Comparison of ENCODE assay signal across 8 mouse cellular contexts in genomic region chr17:73770964-73771363, GRCm38 (mm10). TPM values are rescaled to one million over a fixed set of nuclear protein-coding genes. Genes with fewer than 3 reads are reported as not detected.
DNase-seq lines count a peak whose midpoint lies in the region; ATAC-seq lines count a peak whose summit lies in the region.

No protein-coding gene starts in this region.

- H3K4me1 ChIP-seq in hindbrain, embryonic 11.5 days (replicated peaks; ENCODE audit: control insufficient read depth, insufficient read depth, low read length): no peaks in the 10 kb centered on the region
- peaks cover 7% of the 10 kb centered on the region; the same call in 1 of the 2 replicates for H3K4me1 ChIP-seq in neural tube, embryonic 12.5 days

- no peak overlapping the region for H3K4me3 ChIP-seq in hindbrain, embryonic 11.5 days (ENCODE audit: low read depth, low read length)
- no peak overlapping the region for H3K4me3 ChIP-seq in neural tube, embryonic 12.5 days

- H3K27ac ChIP-seq in hindbrain, embryonic 11.5 days (ENCODE audit: low read depth, low read length): no peak overlapping the region
- no peak overlapping the region for H3K27ac ChIP-seq in neural tube, embryonic 12.5 days

- H3K9ac ChIP-seq in hindbrain, embryonic 11.5 days (ENCODE audit: low read depth, low read length): no peak overlapping the region
- no peak overlapping the region for H3K9ac ChIP-seq in neural tube, embryonic 12.5 days

- no peak overlapping the region for H3K4me2 ChIP-seq in hindbrain, embryonic 11.5 days (replicated peaks; ENCODE audit: low read depth, low read length)
- peak overlapping the region; percentile 10; the same call in 1 of the 2 replicates for H3K4me2 ChIP-seq in neural tube, embryonic 12.5 days (replicated peaks)

- peak; percentile 3 for DNase-seq in heart, adult 8-10 months (ENCODE audit: low spot score)
- DNase-seq in heart, postnatal 36 days: no peak
- peak; percentile 24 to 60 for DNase-seq in adrenal gland, postnatal 36 days
- peak; percentile 62 for DNase-seq in hindbrain, embryonic 11.5 days (ENCODE audit: low spot score)
- DNase-seq in layer of hippocampus, postnatal 10 days (ENCODE audit: low spot score in 2 of 2): peak; percentile 7 to 12
- DNase-seq in thymus, postnatal 10 days (ENCODE audit: low spot score in 2 of 2): no peak
- DNase-seq in cerebellum, adult 8-10 months: no peak

- no peaks in the 10 kb centered on the region for H3K9me3 ChIP-seq in hindbrain, embryonic 11.5 days (ENCODE audit: control insufficient read depth, low read length)
- no peaks in the 10 kb centered on the region for H3K9me3 ChIP-seq in neural tube, embryonic 12.5 days

- no peaks in the 10 kb centered on the region for H3K27me3 ChIP-seq in hindbrain, embryonic 11.5 days (ENCODE audit: control insufficient read depth, insufficient read depth, low read length)
- H3K27me3 ChIP-seq in neural tube, embryonic 12.5 days (replicated peaks): no peaks in the 10 kb centered on the region

- intact Hi-C loops in heart, postnatal 36 days (cut with DNase I): no loop called here

- peak; percentile 89 for ATAC-seq in hindbrain, embryonic 11.5 days (ENCODE audit: low FRiP score)
- peak; percentile 76 for ATAC-seq in neural tube, embryonic 12.5 days (ENCODE audit: low FRiP score, low read depth)

- 30% methylated on average over 8 of the region's 8 CpGs for WGBS in hindbrain, embryonic 11.5 days
- 16% methylated on average over 8 of the region's 8 CpGs for WGBS in neural tube, embryonic 12.5 days

- H3K36me3 ChIP-seq in hindbrain, embryonic 11.5 days (ENCODE audit: control insufficient read depth, insufficient read depth, low read length): no peaks in the 10 kb centered on the region
- no peaks in the 10 kb centered on the region for H3K36me3 ChIP-seq in neural tube, embryonic 12.5 days

RNA-seq across cellular contexts. Expression of gene Ehd3, which starts 33.0 kb away (rescaled TPM):
- 1 to 10 TPM; 2.7 to 4.1 (median 3.2) TPM for total RNA-seq in heart, adult 8-10 months (2022)
- total RNA-seq in heart, postnatal 36 days (2021): 1 to 10 TPM; 3.0 to 3.2 TPM
- 100 to 1,000 TPM in 1 of 2 experiments, 10 to 100 TPM in 1; 59.7 to 127 TPM for total RNA-seq in adrenal gland, postnatal 36 days (2021)
- 7.0 and 8.3 TPM in 2 replicates for polyA plus RNA-seq in hindbrain, embryonic 11.5 days (2014; fragmentation: Nextera tagmentation; extraction: Ambion mirVana)
- total RNA-seq in layer of hippocampus, postnatal 10 days (2021): 10 to 100 TPM; 87.3 to 96.3 TPM
- polyA plus RNA-seq in neural tube, embryonic 12.5 days (2016; fragmentation: Nextera tagmentation; extraction: Ambion mirVana): 12.5 and 15.0 TPM in 2 replicates

Comparison
In these comparisons a context has a peak if more than half of its experiments do, and no peak if none do; other contexts are left out.
1. DNase-seq: peak in heart, adult 8-10 months (single experiment), adrenal gland, postnatal 36 days (2 of 2), hindbrain, embryonic 11.5 days (single experiment) and layer of hippocampus, postnatal 10 days (2 of 2); none in heart, postnatal 36 days (0 of 2), thymus, postnatal 10 days (0 of 2) and cerebellum, adult 8-10 months (single experiment).
2. RNA of gene Ehd3, which starts 33.0 kb away (total RNA-seq): 59.7 to 127 TPM in adrenal gland, postnatal 36 days and 87.3 to 96.3 TPM in layer of hippocampus, postnatal 10 days; 2.7 to 4.1 TPM in heart, adult 8-10 months and 3.0 to 3.2 TPM in heart, postnatal 36 days; every median in the first group is over 10 times any median in the second.